Mouse (Mus musculus) hindbrain, embryonic 14.5 days (tissue): ENCODE data around the gene Rpap1. TPM values are rescaled to one million over a fixed set of nuclear protein-coding genes. Genes with fewer than 3 reads are reported as not detected.

ENCODE experiments used
- ATAC-seq: fragments of 200-750 bp; cut with Nextera tagmentation; 2 replicates; pipeline ENCODE4 v1.8.0; 2017; ENCODE audit warnings: moderate number of reproducible peaks, mild to moderate bottlenecking, moderate TSS enrichment, moderate library complexity; ENCODE audit not compliant: low FRiP score
- DNase-seq: peaks from one replicate; pipeline ENCODE4 v3.0.0-alpha.2; 2015; ENCODE audit warnings: low spot score
- H3K27ac ChIP-seq: fragments of 300-500 bp; sonication (generic); 2 replicates; pipeline ENCODE4 v1.5.1; 2014; ENCODE audit warnings: mild to moderate bottlenecking, moderate library complexity
- H3K27me3 ChIP-seq: fragments of 300-500 bp; sonication (generic); 2 replicates; pipeline ENCODE4 v1.6.1; 2014; ENCODE audit warnings: mild to moderate bottlenecking, low read length, mixed read lengths; ENCODE audit not compliant: control insufficient read depth, insufficient read depth
- H3K36me3 ChIP-seq: fragments of 300-500 bp; sonication (generic); replicated peaks from 2 replicates; pipeline ENCODE4 v1.6.1; 2014; ENCODE audit not compliant: control insufficient read depth, insufficient read depth
- H3K4me1 ChIP-seq: fragments of 300-500 bp; sonication (generic); replicated peaks from 2 replicates; pipeline ENCODE4 v1.6.1; 2014; ENCODE audit warnings: antibody characterized with exemption, low read length, mixed read lengths; ENCODE audit not compliant: control insufficient read depth, insufficient read depth
- H3K4me2 ChIP-seq: fragments of 300-500 bp; sonication (generic); replicated peaks from 2 replicates; pipeline ENCODE4 v1.6.1; 2014; ENCODE audit warnings: mild to moderate bottlenecking, moderate library complexity
- H3K4me3 ChIP-seq: fragments of 300-500 bp; sonication (generic); replicated peaks from 2 replicates; pipeline ENCODE4 v1.5.1; 2014; ENCODE audit warnings: mild to moderate bottlenecking, low read length
- H3K9ac ChIP-seq: fragments of 300-500 bp; sonication (generic); 2 replicates; pipeline ENCODE4 v1.6.1; 2014
- H3K9me3 ChIP-seq: fragments of 300-500 bp; sonication (generic); 2 replicates; pipeline ENCODE4 v1.6.1; 2016; ENCODE audit warnings: low read length; ENCODE audit not compliant: control insufficient read depth
- WGBS: fragments of 180-500 bp; shearing (Covaris S2); extraction: QIAGEN DNeasy Blood & Tissue Kit; methylation state at CpG from one replicate; pipeline ENCODE4 v1.1.7; 2014; 5-methylcytosine and 5-hydroxymethylcytosine counted together
- polyA plus RNA-seq: library from polyadenylated mRNA; unstranded; fragments of >200 nt; fragmentation: Nextera tagmentation; extraction: Ambion mirVana; gene quantifications from 2 replicates; pipeline ENCODE4 v1.2.1, GENCODE M21; 2014

The Rpap1 gene
- polyA plus RNA-seq, 1 experiment from 2014 or later, result 18.1 TPM

DNA sequence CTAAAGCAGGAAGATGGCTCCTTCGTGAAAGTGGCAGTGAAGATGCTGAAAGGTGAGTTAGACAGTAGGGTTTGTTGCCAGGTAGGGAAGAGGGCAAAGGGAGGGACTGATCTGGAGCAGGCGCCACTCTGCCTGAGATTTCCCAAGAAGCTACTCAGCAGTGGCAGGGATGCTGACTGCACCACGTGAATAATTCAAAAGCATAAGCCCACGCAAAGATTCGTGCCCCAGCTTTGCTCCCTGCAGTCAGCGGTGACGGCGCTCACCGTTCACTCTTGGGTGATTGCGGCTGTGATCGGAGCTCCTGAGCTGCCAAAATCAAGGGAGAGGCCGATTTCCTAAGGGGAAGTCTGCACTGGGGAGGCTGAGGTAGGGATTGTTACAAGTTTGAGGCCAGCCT is 23.6 kb upstream of the Rpap1 start:
- Histone ChIP-seq H3K9me3 (no peaks in the 10 kb centered on the region), H3K9ac (no peak overlapping the region), H3K27me3 (no peaks in the 10 kb centered on the region), H3K4me2 (no peak overlapping the region), H3K36me3 (peaks cover 35% of the 10 kb centered on the region), H3K4me3 (no peak overlapping the region), H3K4me1 (no peaks in the 10 kb centered on the region; the same call in 1 of the 2 replicates), H3K27ac (no peak overlapping the region)
- DNase-seq (no peak), ATAC-seq (no peak)
- 74% methylated on average over 12 of the region's 12 CpGs for WGBS

DNA sequence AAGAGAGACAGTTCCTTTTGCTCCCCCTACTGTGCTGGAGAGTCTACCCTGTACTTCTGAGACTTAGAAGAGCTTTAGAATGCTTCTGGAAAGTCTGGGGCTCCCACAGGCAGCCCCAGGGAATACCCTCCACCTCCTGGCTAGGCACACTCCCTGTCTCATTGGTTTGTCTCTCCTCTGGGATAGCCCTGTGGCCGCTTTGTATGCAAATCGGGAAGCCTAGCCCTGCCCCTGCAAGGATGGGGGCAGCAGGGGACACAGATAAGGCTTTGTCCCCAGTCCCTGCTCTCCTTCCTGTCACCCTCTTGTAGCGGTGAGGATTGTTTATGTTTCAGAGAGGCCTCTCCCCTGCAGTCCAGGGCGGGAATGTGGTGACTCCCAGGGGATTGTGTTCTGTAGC is 21.5 kb upstream of the Rpap1 start:
- Histone ChIP-seq H3K27me3 (no peaks in the 10 kb centered on the region), H3K4me1 (peaks cover 13% of the 10 kb centered on the region; the same call in 1 of the 2 replicates), H3K4me3 (no peak overlapping the region), H3K9me3 (no peaks in the 10 kb centered on the region), H3K4me2 (no peak overlapping the region), H3K27ac (no peak overlapping the region), H3K36me3 (peaks cover 34% of the 10 kb centered on the region), H3K9ac (no peak overlapping the region)
- 36% methylated on average over 4 of the region's 4 CpGs for WGBS
- DNase-seq (no peak), ATAC-seq (no peak)

DNA sequence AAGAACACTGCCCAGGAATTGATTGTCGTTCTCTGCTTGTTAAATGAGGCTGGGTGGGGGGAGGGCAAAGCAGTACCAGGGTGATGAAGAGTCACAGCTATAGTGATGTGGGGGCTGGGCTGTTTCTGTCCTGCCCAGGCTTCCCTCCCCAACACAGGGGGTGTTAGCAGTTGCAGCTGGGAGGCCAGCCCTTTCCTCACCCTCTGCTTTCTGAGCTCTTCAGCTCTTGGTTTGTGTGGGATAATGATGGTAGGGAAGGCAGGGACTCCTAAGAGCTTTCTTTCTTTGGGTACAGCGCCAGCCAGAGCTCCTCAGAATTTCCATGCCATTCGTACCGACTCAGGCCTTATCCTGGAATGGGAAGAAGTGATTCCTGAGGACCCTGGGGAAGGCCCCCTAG is 21.1 kb upstream of the Rpap1 start:
- no peak overlapping the region for H3K9ac ChIP-seq
- no peaks in the 10 kb centered on the region for H3K27me3 ChIP-seq
- DNase-seq (no peak), ATAC-seq (no peak)
- H3K4me1 ChIP-seq, result peaks cover 18% of the 10 kb centered on the region; the same call in 1 of the 2 replicates
- H3K36me3 ChIP-seq, result peaks cover 31% of the 10 kb centered on the region
- H3K9me3 ChIP-seq, result no peaks in the 10 kb centered on the region
- H3K27ac ChIP-seq, result no peak overlapping the region
- 27% methylated on average over 4 of the region's 4 CpGs for WGBS
- H3K4me3 ChIP-seq, result no peak overlapping the region
- H3K4me2 ChIP-seq, result no peak overlapping the region

DNA sequence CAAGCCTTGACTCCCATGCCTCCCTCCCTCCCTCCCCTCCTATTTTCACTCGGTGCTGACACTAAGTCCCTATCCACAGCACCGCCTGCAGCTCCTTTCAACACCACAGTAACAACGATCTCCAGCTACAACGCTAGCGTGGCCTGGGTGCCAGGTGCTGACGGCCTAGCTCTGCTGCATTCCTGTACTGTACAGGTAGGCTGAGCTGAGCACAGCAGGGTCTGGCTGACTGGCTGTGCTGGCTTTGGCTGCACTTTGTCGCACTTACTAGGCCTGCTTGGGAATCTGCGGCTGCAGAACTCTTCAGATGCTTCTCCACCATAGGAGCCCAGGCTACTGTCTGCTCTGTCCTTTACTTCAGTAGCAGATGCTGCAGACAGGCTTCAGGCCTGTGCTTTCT is 18.2 kb upstream of the Rpap1 start:
- Histone ChIP-seq H3K36me3 (0 out of 2 replicates have a peak, but pooled peaks cover 22% of the 10 kb centered on the region), H3K4me2 (no peak overlapping the region), H3K4me1 (peaks cover 35% of the 10 kb centered on the region; the same call in 1 of the 2 replicates), H3K4me3 (no peak overlapping the region), H3K27me3 (0 out of 2 replicates have a peak, but pooled peaks cover 3% of the 10 kb centered on the region), H3K27ac (no peak overlapping the region), H3K9ac (no peak overlapping the region), H3K9me3 (no peaks in the 10 kb centered on the region)
- WGBS, result 38% methylated on average over 8 of the region's 8 CpGs
- DNase-seq (no peak), ATAC-seq (no peak)

DNA sequence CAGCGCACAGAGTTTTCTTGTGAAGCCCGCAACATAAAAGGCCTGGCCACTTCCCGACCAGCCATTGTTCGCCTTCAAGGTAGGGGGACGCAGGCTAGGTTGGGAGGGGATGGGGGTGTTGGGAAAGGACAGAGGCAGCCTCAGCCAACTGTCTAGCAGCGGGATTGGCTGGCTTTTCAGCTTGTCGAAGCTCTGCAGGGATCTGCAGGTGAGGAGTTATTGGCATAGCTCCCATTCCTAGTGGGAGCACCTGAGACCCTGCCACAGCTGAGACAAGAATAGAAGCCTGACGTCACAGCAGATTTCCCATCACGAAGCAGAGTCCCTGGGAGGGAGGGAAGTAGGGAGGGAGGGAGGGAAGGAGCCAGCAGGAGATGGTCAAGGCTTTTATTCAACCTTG is 17.4 kb upstream of the Rpap1 start:
- DNase-seq (no peak), ATAC-seq (0 out of 2 replicates have a peak, but pooled peaks have one; percentile 9)
- H3K27ac ChIP-seq, result no peak overlapping the region
- no peaks in the 10 kb centered on the region for H3K9me3 ChIP-seq
- H3K4me3 ChIP-seq, result no peak overlapping the region
- H3K9ac ChIP-seq, result no peak overlapping the region
- peaks cover 41% of the 10 kb centered on the region; the same call in 1 of the 2 replicates for H3K4me1 ChIP-seq
- H3K27me3 ChIP-seq, result 0 out of 2 replicates have a peak, but pooled peaks cover 3% of the 10 kb centered on the region
- 19% methylated on average over 9 of the region's 9 CpGs for WGBS
- 0 out of 2 replicates have a peak, but pooled peaks cover 16% of the 10 kb centered on the region for H3K36me3 ChIP-seq
- no peak overlapping the region for H3K4me2 ChIP-seq

DNA sequence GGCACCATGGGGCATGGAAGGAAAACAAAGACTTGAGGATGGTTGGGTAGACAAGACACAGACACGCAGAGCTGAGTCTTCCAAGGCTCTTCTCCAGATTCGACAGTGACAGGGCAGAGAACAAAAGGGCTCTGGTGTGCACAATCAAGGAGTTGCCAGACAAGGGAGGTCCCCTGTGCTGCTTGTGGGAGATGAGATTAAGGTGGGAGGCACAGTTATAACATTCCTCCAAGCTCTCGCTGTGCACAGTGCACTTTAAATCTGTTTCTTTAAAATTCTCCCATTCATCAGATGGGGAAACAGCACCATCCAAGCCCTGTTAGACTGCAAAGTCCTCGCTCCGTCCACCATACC is 16.9 kb upstream of the Rpap1 start:
- DNase-seq (no peak), ATAC-seq (no peak)
- Histone ChIP-seq H3K4me1 (peaks cover 41% of the 10 kb centered on the region; the same call in 1 of the 2 replicates), H3K4me2 (no peak overlapping the region), H3K9ac (no peak overlapping the region), H3K4me3 (no peak overlapping the region), H3K27me3 (0 out of 2 replicates have a peak, but pooled peaks cover 3% of the 10 kb centered on the region), H3K9me3 (no peaks in the 10 kb centered on the region), H3K27ac (no peak overlapping the region), H3K36me3 (0 out of 2 replicates have a peak, but pooled peaks cover 16% of the 10 kb centered on the region)
- WGBS, result 30% methylated on average over 5 of the region's 5 CpGs

DNA sequence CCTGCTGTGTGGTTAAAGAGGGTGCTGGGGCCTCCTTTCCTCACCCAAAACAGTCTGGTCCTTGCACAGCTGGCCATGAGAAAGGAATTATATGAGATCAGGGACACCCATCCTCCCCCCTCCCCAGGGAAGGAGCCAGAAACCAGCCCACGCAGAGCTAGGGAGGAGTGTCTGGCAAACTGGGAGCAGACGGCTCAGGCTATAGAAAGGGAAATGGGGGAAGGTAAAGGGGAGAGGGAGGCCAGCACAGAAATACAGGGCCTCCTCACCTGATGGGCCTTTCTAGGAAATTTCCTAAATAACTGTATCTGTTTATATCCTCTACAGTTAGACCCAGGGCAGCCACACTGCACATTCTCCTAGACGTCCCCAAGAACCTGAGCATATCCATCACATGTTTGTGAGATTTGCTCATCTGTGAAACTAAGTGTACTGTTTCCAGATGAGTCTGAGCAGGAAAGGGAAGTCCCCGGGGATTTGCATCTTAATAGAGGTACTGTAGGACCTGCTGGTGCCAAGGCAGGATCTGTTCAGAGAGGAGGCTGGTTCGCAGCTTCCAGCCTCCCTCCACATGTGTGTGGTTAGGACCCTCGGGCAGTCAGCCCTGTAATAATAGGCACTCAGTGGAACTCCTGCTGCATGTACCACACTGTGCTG is 16.4 kb upstream of the Rpap1 start:
- H3K27me3 ChIP-seq, result 0 out of 2 replicates have a peak, but pooled peaks cover 3% of the 10 kb centered on the region
- 12% methylated on average over 6 of the region's 6 CpGs for WGBS
- no peak overlapping the region for H3K27ac ChIP-seq
- ATAC-seq (no peak), DNase-seq (no peak)
- peaks cover 41% of the 10 kb centered on the region; the same call in 1 of the 2 replicates for H3K4me1 ChIP-seq
- 0 out of 2 replicates have a peak, but pooled peaks cover 16% of the 10 kb centered on the region for H3K36me3 ChIP-seq
- no peak overlapping the region for H3K4me2 ChIP-seq
- no peak overlapping the region for H3K9ac ChIP-seq
- no peaks in the 10 kb centered on the region for H3K9me3 ChIP-seq
- no peak overlapping the region for H3K4me3 ChIP-seq

DNA sequence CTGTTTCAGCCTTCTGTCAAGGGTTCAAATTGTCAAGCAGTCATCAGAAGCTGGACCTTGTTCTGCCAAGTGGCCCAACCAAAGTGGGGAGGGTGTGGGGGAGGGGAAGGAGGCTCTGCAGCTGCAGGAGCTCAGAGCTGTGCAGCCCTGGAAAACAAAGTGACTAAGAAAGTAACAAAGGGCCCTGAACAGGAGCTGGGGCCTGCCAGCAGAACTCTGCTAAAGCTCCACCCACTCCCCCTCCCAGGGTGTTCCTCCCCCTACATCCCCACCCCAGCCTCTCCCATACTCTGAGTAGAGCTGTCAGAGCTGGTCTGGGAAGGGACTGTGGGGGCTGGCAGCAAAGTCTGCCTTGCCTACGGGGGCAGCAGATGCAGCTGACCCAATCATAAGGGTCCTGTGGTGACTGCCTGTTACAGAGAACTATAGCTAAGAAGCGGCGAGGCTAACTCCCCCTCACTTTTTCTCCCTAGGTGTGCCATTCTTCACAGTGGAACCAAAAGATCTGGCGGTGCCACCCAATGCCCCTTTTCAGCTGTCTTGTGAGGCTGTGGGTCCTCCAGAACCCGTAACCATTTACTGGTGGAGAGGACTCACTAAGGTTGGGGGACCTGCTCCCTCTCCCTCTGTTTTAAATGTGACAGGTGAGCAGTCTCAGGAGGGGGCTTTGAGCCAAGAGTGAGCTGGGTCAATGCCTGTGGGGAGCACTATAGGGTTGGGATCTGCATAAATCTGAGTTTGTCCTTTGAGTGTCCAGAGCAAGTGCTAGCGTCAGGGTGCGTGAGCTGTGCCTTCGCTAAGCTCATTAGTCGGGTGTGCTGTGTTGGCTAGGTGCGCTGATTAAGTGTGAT is 15.7 kb upstream of the Rpap1 start:
- 23% methylated on average over 10 of the region's 10 CpGs for WGBS
- Histone ChIP-seq H3K4me2 (no peak overlapping the region), H3K4me3 (no peak overlapping the region), H3K27me3 (peaks cover 8% of the 10 kb centered on the region; the same call in 1 of the 2 replicates), H3K9me3 (no peaks in the 10 kb centered on the region), H3K36me3 (0 out of 2 replicates have a peak, but pooled peaks cover 14% of the 10 kb centered on the region), H3K9ac (no peak overlapping the region), H3K27ac (no peak overlapping the region), H3K4me1 (peaks cover 41% of the 10 kb centered on the region; the same call in 1 of the 2 replicates)
- DNase-seq (no peak), ATAC-seq (peak; percentile 46)
